Mouse (Mus musculus) adrenal gland, adult (tissue): ENCODE measurements around the gene 5031439G07Rik.

Source experiments
- DNase-seq, 2 experiments: peaks; one replicate each; pipeline ENCODE4 v3.0.0; 2022 to 2023; ENCODE audit warnings: low spot score in 1 of 2; ENCODE audit not compliant: inconsistent age in 2 of 2

Gene 5031439G07Rik

GRCm38 (mm10) chr15:84995967-84996366 is 7.6 kb upstream of the 5031439G07Rik start:
- peak; percentile 72 to 90 for DNase-seq

- peak; percentile 20 to 64 for DNase-seq
These were observed 6.7 kb upstream of the 5031439G07Rik start for GRCm38 (mm10) chr15:84995041-84995440.

- DNase-seq: no peak
These were observed 6.1 kb upstream of the 5031439G07Rik start for GRCm38 (mm10) chr15:84994498-84994897.

- no peak for DNase-seq
These were observed 1.4 kb upstream of the 5031439G07Rik start for GRCm38 (mm10) chr15:84989771-84990170.

- DNase-seq: no peak
These were observed 747 bp upstream of the 5031439G07Rik start for GRCm38 (mm10) chr15:84989098-84989497.

- DNase-seq: peak in 1 of 2 experiments; percentile 43
These were observed 1.1 kb downstream of the 5031439G07Rik start for GRCm38 (mm10) chr15:84987020-84987815.

- DNase-seq: no peak
These were observed 2.0 kb downstream of the 5031439G07Rik start for GRCm38 (mm10) chr15:84986171-84987019.

GRCm38 (mm10) chr15:84985516-84986160 is 2.7 kb downstream of the 5031439G07Rik start:
- no peak for DNase-seq

- peak in 1 of 2 experiments; percentile 76 for DNase-seq
These were observed 4.6 kb downstream of the 5031439G07Rik start for GRCm38 (mm10) chr15:84983721-84984120.

- peak in 1 of 2 experiments; percentile 60 for DNase-seq
These were observed 5.5 kb downstream of the 5031439G07Rik start for GRCm38 (mm10) chr15:84982888-84983287.

GRCm38 (mm10) chr15:84981609-84982313 is 6.6 kb downstream of the 5031439G07Rik start:
- no peak for DNase-seq

- peak; percentile 91 for DNase-seq
These were observed 12.6 kb downstream of the 5031439G07Rik start for GRCm38 (mm10) chr15:84975729-84976128.

GRCm38 (mm10) chr15:84973544-84973871 is 14.8 kb downstream of the 5031439G07Rik start:
- DNase-seq: no peak

GRCm38 (mm10) chr15:84972860-84973543 is 15.3 kb downstream of the 5031439G07Rik start:
- no peak for DNase-seq

- DNase-seq: no peak
These were observed 19.8 kb downstream of the 5031439G07Rik start for GRCm38 (mm10) chr15:84968534-84968933.

- peak in 1 of 2 experiments; percentile 74 for DNase-seq
These were observed 22.6 kb downstream of the 5031439G07Rik start for GRCm38 (mm10) chr15:84965575-84966360.

GRCm38 (mm10) chr15:84964771-84965170 is 23.6 kb downstream of the 5031439G07Rik start:
- DNase-seq: no peak

GRCm38 (mm10) chr15:84962518-84962917 is 25.8 kb downstream of the 5031439G07Rik start:
- no peak for DNase-seq

GRCm38 (mm10) chr15:84960692-84961091 is 27.7 kb downstream of the 5031439G07Rik start:
- DNase-seq: peak; percentile 42 to 67
